Mouse (Mus musculus) frontal cortex, postnatal 25 days (tissue): ENCODE data around the gene Nat10.

Experiments used
- DNase-seq, 2 experiments: peaks; one replicate each; pipeline ENCODE4 v3.0.0; 2022; ENCODE audit warnings: low spot score in 2 of 2

The Nat10 gene

DNA sequence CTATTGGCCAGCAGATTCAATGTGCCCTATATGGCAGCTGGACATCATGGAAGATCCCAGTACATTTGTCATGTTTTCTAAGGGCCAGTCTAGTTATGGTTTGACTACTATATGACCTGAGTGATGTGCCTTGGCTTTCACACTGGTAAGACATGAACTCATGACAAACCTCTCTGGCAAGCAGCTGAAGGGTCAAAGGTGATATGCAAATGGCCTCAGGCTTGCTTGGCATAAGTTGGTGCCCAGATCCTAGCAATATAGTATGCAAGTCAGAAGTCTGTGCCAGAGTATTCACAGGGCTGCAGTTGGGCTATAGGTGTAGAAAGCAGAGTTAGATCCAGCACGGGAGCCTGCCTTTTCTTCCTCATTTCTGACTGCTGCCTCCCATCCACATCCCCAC lies 69.8 kb downstream of the Nat10 start:
- no peak for DNase-seq

DNA sequence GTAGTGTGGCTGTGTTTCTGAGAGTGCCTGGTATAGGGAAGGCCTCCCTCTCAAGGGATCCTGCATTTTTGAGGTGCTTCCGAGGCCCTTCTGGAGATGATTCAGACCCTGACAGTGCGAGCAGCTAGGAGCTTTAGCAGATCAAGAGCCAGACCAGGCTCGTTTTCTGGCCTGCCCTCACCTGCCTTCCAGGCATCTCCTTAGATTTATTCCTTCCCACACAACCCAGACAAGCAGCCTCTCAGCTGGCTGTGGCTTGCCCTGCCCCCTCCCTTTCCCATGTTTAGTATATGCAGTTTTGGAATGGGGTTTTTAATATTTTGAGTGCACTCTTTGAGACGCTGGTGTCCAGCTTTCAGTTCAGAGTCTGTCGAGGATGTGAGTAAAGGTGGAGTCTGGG lies 70.2 kb downstream of the Nat10 start:
- no peak for DNase-seq

DNA sequence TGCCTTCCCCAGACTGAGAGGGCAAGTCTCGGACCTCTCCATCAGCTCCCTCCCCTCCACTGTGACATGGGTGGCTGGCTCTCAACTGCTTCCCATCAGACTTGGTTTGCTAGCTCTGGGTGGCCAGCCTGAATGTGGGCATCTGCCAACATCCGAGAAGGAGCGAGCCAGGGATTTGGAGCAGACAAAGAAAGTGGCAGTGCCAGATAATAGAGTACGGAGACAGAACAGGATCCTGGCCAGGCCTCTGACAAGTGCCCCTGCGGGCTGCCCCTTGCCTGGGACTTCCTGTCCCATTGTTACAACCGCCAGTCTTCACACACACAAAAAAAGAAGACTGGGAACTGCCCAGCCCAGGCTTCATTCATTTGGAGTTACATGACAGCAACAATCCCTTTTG lies 70.6 kb downstream of the Nat10 start:
- DNase-seq = no peak

DNA sequence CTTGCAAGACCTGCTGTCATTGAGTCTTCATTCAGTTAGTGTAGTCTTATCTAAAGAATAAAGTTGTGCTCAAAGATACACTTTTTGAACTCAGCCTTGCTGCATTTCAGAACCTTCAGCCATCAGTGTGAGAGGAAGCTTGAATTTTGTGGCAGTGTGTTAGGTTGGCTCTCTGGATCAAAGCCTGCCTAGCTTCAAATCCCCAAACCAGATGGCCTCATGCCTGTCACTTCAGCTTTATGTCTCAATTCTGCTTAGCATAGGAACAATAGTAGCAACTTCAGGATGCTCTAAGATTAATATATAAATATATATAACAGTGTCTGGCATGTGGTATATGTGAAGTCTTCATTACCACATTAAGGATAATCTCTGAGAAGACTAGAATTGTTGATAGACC lies 73.2 kb downstream of the Nat10 start:
- DNase-seq = no peak

DNA sequence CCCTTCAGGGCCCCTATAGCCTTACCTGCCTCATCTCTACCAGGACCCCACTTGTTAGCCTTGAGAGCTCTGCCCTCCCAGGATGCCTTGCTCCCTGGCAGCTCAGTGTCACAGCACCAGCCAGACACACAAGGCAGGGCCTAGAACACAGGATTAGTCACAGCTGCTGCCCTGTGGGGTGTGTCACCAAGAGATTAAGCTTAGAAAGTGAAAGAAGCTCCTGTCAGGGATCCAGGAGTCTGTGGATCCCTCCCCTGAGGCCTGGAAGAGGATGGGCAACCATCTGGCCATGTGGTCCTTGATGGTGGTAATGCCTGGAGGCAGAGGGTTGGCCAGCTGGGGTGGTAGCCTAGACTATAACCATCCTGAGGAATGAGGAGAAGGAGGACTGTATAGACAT lies 73.9 kb downstream of the Nat10 start:
- no peak for DNase-seq

DNA sequence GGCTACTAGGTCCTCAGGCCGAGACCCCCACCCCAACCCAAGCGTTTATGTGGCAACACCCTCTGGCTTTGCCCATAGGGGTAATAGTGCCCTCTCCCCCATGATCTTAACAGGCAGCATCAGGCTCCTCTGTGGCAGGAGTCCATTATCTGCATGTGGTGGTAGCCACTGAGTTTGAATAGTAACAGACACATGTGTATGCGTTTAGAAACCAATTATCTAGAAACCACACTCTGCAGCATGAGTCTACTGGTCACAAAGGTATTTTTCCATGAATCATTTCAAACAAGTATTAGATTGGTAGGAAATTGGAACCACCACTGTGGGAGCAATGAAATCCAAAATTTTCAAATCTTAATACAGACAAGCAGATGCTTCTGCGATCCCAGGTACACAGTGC lies 75.5 kb downstream of the Nat10 start:
- DNase-seq = no peak

DNA sequence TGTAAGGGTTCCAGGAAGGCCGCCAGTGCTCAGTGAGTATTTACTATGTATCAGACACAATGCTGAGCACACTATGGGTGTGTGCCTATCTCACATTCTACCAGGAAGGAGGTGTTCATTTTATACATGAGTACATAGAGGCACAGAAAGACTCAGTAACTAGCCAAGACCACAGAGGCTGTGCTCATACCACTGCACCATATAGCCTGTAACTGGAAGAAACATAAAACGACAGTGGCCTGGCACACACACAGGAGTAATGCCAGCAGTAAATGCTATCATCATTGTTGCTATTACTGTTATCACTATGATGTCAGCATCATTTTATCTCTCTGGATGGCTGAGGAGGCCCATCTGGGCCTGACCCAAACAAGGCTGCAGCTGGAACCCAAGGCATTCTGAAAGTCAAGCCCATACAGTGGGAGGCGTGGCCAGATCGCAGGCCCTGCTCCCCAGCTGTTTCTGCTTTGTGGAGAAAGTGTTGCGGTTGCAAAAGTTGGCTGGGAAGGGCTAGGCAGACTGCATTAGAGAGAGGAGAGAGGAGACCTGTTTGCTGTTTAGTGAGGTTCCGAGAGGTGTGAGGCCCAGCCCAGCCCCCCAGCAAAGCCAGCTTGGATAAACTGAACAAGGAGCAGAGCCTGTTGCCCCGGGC lies 76.0 kb downstream of the Nat10 start:
- no peak for DNase-seq

DNA sequence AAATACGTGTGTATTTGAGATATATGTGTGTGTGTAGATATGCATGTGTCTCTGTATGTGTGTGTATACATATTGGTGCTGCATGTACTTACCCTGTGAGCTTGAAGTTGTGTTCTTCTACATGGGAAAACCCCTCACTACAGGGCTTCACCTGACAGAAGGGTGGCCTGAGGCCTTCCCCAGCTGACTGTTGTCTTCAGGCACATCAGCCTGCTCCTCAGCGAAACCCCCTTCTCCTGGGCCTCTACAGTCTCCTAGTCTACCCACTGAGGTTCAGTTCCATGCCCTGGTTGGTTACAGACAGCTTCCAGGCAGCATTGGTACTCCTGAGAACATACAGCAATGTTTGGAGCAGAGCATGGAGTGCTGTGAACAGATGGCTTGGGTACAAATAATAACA lies 76.6 kb downstream of the Nat10 start:
- DNase-seq = no peak

DNA sequence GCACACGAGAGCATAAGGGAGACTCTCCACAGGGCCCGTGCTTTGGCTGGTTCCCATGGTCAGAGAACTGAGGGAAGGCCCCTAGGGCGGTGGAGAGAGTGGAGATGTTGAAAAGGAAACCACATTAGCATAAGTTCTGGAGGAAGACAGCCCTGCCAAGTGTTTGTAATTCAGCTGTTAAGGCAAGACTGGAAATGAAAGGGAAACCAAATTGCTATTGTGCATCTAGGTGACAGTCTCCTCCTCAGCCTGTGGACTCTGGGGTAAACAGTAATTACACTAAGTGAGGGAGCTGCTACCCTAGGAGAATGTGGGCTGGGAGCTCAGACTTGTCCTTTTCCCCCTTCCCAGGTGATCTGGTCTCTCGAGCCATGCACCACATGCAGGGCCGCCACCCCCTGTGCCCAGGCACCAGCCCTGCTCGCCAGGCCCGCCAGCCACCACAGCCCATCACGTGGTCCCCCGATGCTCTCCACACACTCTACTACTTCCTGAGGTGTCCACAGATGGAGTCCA lies 78.1 kb downstream of the Nat10 start:
- no peak for DNase-seq

DNA sequence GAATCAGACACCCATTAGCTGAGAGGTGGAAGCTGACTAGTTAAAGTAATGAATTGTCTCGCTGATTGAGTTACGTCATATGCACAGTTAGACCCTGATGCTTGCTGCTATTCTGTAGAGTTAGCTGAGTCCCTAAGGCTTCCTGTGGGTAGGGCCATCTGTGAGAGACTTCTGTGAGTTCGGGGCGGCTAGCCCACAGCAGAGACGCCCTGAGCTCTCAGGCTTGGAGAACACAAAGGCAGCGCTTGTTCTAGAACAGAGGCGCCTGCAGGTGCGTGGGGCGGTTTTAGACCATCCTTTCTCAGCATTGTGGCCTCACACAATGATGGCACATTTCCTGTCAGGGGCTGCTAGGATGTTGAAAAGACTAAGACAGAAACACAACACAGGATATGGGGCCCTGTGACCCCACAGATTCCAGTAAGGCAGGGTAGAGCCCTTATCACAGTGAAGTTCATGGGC lies 78.8 kb downstream of the Nat10 start:
- no peak for DNase-seq

DNA sequence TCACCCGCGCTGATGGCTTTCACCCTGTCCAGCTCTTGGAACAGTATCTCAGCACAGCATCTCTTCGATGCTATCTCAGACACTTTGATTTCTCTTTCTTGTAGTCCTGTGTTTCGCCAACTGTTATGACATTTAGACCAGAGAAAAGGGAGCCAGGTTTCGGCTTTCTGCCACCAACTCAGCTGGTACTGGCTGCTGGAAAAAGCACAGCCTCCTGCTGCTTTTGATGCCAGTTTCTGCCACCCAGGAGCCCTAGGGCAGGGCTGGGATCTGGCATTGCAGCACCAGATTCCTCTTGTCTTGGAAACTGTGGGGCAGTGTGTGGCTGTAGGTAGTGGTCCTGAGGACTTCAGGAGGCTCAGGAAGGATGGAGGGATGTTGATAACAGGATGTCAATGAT lies 79.9 kb downstream of the Nat10 start:
- no peak for DNase-seq

DNA sequence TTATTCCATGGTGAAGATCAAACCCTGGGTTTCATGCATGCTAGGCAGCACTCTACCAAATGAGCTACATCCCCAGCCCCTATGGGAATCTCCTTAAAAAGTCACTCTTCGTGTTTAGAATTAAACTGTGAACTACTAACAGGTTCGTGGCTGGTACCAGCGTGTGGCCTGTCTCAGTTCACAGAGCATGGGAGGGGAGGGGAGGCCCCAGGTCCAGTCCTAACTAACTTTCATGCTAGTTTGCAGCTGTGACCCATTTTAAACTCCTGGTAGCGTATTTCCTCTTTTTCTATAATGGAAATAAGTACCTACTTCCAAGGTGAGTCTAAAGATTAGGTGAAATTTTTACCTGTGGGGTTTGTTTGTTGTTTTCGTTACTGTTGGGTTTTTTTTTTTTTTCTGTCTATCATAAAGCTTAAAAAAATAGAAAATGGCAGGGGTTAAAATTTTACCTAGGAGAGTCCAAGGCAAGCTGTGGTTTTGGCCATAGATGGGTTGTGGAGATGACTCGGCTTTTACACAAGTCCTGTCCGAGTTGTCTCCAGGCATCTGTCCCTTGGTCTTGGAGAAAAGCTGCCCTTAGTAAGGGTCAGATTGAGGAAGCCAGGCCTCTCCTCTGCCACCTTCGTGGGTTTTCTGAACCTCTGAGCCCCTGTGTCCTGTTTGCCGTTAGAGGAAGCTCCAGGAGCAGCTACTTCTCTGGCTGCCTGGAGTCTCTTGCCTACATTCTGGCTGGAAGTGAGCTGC lies 80.5 kb downstream of the Nat10 start:
- DNase-seq = no peak

DNA sequence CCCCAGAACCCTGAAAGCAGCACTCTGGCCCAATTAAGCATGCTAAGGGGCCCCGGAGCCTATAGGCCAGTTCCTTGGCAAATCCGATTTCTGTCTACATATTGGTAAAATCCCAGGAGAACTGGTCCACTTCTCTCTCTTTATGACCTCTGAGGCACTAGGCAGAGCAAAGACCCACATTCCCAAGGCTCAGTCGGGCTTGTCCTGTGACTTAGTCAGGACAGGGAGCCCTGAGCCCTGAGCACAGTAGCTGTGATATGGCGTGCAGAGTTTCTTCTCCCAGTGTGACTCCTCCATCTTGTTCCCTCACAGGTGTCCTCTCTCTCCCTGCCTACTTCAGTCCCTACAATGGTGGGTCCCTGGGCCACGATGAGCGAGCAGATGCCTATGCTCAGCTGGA lies 82.6 kb downstream of the Nat10 start:
- DNase-seq = no peak

DNA sequence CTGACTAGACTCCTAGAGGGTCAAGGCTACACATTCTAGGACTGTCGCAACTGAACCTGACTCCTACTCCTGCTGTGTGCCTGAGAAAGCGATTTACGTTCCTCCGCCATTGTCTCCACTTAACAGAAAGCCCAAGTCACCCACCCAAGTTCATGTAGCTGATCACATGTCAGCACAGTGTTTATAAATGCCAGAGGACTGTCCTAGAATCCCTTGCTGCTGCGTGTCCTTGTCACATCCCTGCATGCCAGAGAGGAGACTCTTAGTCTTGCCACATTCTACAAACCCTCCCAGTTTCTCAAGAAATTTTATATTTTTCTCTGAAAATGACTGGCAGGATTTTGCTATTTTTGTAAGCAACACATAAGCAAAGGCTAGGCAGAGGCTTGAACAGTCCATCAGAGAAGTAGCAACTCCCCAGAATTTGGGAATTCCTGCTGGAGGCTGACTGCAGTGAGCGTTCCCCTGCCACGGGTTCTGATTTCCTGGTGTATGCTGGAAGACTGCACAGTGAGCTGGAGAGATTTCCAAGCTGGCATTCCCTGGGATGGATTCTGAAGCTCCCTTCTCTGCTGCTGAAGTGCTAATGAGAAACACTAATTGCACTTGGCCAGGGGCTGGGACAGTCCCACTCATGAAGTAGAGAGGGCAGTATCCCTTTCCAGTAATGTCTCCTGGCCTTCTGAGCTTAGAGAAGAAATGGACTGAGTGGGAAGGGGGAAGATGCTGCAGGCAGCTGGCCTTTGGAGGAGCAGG lies 83.3 kb downstream of the Nat10 start:
- no peak for DNase-seq

DNA sequence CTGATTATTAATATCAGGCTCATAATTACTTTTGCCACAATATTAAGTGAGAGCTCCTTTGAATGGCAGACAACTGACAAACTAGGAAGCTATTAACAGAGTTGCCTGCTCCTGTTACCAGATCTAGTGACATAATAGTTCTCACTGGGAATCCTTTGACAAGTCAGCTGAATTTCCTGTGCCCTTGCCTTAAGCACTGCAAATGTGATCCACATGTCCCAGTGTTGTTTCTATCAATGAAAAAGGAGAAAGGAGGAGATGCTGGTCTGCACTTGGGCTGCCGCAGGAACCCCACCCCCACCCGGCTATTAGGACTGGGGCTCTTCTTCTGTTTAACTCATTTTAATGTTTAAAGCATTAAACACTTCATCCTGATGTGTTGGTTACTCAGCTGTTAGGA lies 84.3 kb downstream of the Nat10 start:
- no peak for DNase-seq

DNA sequence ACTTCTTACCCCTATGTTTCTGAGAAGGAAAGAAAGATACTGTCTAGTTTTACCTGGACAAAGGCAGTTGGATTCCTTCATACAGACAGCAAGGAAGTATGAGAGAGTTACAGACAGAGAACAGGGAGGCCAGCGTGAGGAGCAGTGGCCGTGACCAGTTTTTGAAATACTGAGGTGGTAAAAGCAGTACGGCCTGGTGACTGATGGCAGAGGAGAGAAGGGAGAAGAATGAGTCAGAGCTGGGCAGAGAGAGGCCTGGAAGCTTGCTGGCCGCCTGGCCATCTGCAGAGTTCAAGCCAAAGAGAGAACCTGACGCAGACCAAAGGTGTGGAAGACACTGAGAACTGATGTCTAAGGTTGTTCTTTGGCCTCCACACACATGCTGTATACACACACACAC lies 85.7 kb downstream of the Nat10 start:
- no peak for DNase-seq

DNA sequence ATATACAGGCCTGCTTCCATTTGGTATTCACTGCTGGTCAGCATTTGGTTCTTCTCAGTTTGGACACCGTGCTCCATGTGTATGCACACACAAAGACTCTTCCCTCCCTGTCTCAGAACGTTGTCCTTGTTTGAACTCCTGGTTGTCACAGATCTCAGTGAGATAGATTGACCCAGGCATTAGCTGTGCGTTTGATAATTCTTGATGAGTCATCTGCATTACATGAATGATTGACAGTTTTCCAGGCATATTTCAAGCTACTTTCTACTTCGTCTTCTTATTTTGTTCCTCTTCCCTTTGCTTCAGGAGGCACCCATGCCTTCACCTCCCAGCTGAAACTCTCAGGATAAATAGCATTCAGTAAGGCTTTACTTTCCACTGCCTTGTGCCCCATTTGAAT lies 87.5 kb downstream of the Nat10 start:
- no peak for DNase-seq

DNA sequence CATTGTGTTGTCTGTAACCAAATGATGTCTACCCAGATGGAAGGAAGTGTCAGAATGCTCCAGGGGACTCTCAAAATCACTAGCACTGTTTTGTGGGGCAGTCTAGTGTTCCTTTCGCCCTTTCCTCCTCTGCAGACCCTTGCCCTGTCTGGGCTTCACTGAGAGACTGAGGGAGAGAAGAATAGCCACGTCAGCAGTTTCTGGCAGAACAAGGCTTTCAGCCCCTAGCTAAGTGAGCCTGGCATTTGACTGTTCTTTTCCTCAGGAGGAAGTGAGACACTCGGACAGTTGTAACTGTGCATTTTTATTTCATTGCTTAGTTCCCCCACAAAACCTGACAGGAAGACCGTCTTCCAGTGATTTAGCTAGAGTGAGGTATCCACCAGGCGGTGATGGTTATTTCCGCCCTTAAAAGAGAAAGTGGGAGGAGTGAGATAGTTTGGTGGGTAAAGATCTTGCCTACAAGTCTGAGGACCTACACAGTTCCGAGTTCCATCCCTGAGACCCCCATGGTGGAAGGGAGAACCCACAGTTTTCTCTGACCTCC lies 88.4 kb downstream of the Nat10 start:
- DNase-seq = no peak
